Mouse (Mus musculus) embryo, embryonic 10 days (tissue): Measurements from ENCODE around the gene Stmn1.

Experiments used
- DNase-seq: peaks from one replicate; pipeline ENCODE4 v3.0.0-alpha.2; 2015; ENCODE audit warnings: low spot score

Gene Stmn1

GRCm38 (mm10) chr4:134468215-134468575, at the start of gene Stmn1:
Gene Stmn1 (plus strand): TSS chr4:134468320.
- peak; percentile 98 for DNase-seq

- no peak for DNase-seq
Observed at GRCm38 (mm10) chr4:134421971-134422370, 46.1 kb upstream of the Stmn1 start.

GRCm38 (mm10) chr4:134423949-134424348, 44.2 kb upstream of the Stmn1 start:
- DNase-seq: no peak

- DNase-seq: no peak
Observed at GRCm38 (mm10) chr4:134425088-134425487, 43.0 kb upstream of the Stmn1 start.

- DNase-seq: peak; percentile 74
Observed at GRCm38 (mm10) chr4:134430381-134431004, 37.6 kb upstream of the Stmn1 start.

GRCm38 (mm10) chr4:134432686-134433360, 35.3 kb upstream of the Stmn1 start:
- DNase-seq: no peak

- DNase-seq: peak; percentile 20
Observed at GRCm38 (mm10) chr4:134436185-134436584, 31.9 kb upstream of the Stmn1 start.

- peak; percentile 51 for DNase-seq
Observed at GRCm38 (mm10) chr4:134436659-134437058, 31.5 kb upstream of the Stmn1 start.

GRCm38 (mm10) chr4:134439119-134439518, 29.0 kb upstream of the Stmn1 start:
- DNase-seq: no peak

- no peak for DNase-seq
Observed at GRCm38 (mm10) chr4:134439919-134440318, 28.2 kb upstream of the Stmn1 start.

- DNase-seq: no peak
Observed at GRCm38 (mm10) chr4:134442216-134442615, 25.9 kb upstream of the Stmn1 start.

- no peak for DNase-seq
Observed at GRCm38 (mm10) chr4:134443589-134443988, 24.5 kb upstream of the Stmn1 start.

- DNase-seq: no peak
Observed at GRCm38 (mm10) chr4:134444949-134445348, 23.2 kb upstream of the Stmn1 start.

- DNase-seq: no peak
Observed at GRCm38 (mm10) chr4:134445489-134445888, 22.6 kb upstream of the Stmn1 start.

GRCm38 (mm10) chr4:134447966-134448365, 20.2 kb upstream of the Stmn1 start:
- no peak for DNase-seq

GRCm38 (mm10) chr4:134449595-134450391, 18.3 kb upstream of the Stmn1 start:
- peak; percentile 44 for DNase-seq

- peak; percentile 36 for DNase-seq
Observed at GRCm38 (mm10) chr4:134450392-134451195, 17.5 kb upstream of the Stmn1 start.

GRCm38 (mm10) chr4:134451484-134451883, 16.6 kb upstream of the Stmn1 start:
- no peak for DNase-seq

GRCm38 (mm10) chr4:134453619-134454400, 14.3 kb upstream of the Stmn1 start:
- DNase-seq: no peak

GRCm38 (mm10) chr4:134455310-134455709, 12.8 kb upstream of the Stmn1 start:
- DNase-seq: no peak

GRCm38 (mm10) chr4:134457130-134457825, 10.8 kb upstream of the Stmn1 start:
- peak; percentile 51 for DNase-seq
